Mouse (Mus musculus): ENCODE results near the gene Tubb2b. TPM values are rescaled to one million over a fixed set of nuclear protein-coding genes. Genes with fewer than 3 reads are reported as not detected.
"Not testable (repeated sequence)": the region's sequence is repeated elsewhere in the genome, so short reads cannot be mapped to it uniquely, and the experiment has no call there.

The Tubb2b gene
- polyA plus RNA-seq, 1 experiment from 2014 or later = 25.2 TPM

DNA sequence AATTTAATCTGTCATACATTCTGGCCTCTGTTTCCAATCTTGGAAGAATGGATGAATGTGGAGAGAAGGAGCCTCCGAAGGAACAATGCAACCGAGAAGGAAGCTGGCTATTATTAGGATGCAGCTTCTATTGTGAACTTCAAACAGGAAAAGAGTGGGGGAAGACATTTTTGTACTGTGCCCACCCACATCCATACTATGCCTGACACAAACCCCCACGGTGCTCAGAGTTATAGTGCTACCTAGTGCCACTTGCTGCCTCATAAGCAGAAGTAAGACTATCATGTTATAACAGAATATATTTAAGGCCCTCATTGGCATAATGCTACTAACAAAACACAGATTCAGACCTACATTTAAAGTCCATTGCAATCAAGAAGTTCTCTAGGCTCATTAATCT, 40.9 kb downstream of the Tubb2b start:
- Histone ChIP-seq H3K9me3 (replicated peaks; ENCODE audit: control insufficient read depth, low read length) (no peaks in the 10 kb centered on the region), H3K9ac (ENCODE audit: low read depth, low read length) (no peak overlapping the region), H3K27me3 (ENCODE audit: control insufficient read depth, insufficient read depth, low read length) (no peaks in the 10 kb centered on the region), H3K4me3 (ENCODE audit: low read depth, low read length) (no peak overlapping the region), H3K36me3 (ENCODE audit: control insufficient read depth, insufficient read depth, low read length) (no peaks in the 10 kb centered on the region), H3K4me1 (ENCODE audit: control insufficient read depth, insufficient read depth, low read length) (peaks cover 13% of the 10 kb centered on the region; the same call in 1 of the 2 replicates), H3K4me2 (no peak overlapping the region), H3K27ac (ENCODE audit: low read depth, low read length) (no peak overlapping the region)
- 53% methylated on average over 3 of the region's 3 CpGs for WGBS (ENCODE audit: insufficient replicate concordance)
- ATAC-seq (replicated peaks; ENCODE audit: insufficient number of reproducible peaks, low FRiP score, low TSS enrichment) = no peak

DNA sequence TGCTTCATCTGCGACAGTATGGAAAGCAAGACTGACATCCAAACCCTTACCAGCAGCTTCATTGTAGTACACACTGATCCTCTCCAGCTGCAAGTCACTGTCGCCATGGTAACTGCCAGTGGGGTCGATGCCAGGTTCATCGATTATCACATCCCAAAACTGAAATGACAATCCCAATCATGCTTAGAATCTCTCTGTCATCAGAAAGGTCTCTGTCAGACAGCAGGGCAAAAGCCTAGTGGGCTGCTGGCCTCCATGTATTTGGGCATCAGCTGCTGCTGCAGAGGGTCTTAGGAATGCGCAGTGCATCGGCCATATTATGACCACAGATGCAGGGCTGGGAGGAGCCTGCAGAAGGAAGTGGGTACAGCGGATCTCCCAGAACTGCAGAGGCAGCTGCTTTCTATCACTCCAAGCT, 41.4 kb downstream of the Tubb2b start:
- Histone ChIP-seq H3K9ac (ENCODE audit: low read depth, low read length) (no peak overlapping the region), H3K4me2 (no peak overlapping the region), H3K4me1 (ENCODE audit: control insufficient read depth, insufficient read depth, low read length) (peaks cover 13% of the 10 kb centered on the region; the same call in 1 of the 2 replicates), H3K4me3 (ENCODE audit: low read depth, low read length) (no peak overlapping the region), H3K9me3 (replicated peaks; ENCODE audit: control insufficient read depth, low read length) (no peaks in the 10 kb centered on the region), H3K36me3 (ENCODE audit: control insufficient read depth, insufficient read depth, low read length) (no peaks in the 10 kb centered on the region), H3K27ac (ENCODE audit: low read depth, low read length) (no peak overlapping the region), H3K27me3 (ENCODE audit: control insufficient read depth, insufficient read depth, low read length) (no peaks in the 10 kb centered on the region)
- ATAC-seq (replicated peaks; ENCODE audit: insufficient number of reproducible peaks, low FRiP score, low TSS enrichment) = no peak
- 65% methylated on average over 7 of the region's 7 CpGs for WGBS (ENCODE audit: insufficient replicate concordance)

DNA sequence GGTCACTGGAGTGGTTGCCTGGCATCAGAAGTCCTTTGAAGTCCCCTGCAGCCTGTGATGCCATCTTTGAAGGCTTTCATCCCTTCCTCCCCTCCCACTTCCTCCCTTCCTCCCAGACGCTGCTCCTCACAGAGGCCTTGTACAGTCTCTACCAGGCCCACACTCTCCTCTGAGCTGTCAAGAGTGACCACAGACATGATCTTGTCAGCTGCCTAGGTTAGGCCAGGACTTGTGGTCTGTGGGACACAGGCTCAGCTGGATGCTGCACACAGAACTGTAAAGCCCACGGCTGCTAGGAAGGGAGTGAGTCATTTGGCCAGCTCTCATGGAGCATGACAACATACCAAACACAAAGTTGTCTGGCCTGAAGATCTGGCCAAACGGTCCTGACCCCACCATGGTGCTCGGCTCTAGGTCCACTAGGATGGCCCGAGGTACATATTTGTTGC, 42.0 kb downstream of the Tubb2b start:
- not testable (repeated sequence) for H3K4me3 ChIP-seq (ENCODE audit: low read depth, low read length); H3K27me3 ChIP-seq (ENCODE audit: control insufficient read depth, insufficient read depth, low read length); H3K9me3 ChIP-seq (replicated peaks; ENCODE audit: control insufficient read depth, low read length); H3K4me2 ChIP-seq; H3K9ac ChIP-seq (ENCODE audit: low read depth, low read length); H3K27ac ChIP-seq (ENCODE audit: low read depth, low read length); H3K36me3 ChIP-seq (ENCODE audit: control insufficient read depth, insufficient read depth, low read length); ATAC-seq (replicated peaks; ENCODE audit: insufficient number of reproducible peaks, low FRiP score, low TSS enrichment)
- H3K4me1 ChIP-seq (ENCODE audit: control insufficient read depth, insufficient read depth, low read length) = peaks cover 13% of the 10 kb centered on the region; the same call in 1 of the 2 replicates
- WGBS (ENCODE audit: insufficient replicate concordance) = 55% methylated on average over 5 of the region's 5 CpGs

DNA sequence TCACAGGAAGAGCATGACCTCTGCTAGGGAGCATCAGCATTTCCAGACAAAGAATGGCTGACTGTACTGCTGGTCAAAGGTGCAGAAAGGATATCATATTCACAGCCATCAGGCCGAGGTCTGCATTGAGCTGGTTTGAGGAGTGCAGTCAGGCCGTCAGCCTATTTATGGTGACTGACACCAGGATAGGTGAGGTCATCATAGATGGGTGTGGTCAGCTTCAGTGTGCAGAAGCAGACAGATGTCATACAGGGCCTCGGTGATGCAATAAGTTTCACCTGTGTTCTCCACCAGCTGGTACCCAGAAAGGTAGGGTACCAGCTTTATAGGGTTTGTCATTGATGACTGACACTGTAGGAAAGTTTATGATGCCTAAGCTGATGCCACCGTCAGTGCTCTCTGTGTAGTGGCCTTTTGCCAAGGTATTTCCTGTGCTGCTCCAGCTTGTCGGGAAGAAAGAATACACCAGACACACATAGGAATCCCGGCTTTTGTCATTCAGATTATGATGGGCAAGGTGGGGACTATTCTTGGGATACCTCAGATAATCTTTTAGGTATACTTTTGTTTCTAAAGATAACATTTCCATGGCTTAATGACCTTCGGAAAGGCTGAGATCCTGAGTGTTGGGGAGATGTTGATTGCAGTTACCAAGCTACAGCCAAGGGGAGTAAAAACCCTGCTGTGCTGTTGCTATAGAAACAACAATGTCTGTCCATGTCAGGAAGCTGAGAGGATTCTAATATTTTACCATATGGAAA, 43.0 kb downstream of the Tubb2b start:
- WGBS (ENCODE audit: insufficient replicate concordance) = 39% methylated on average over 7 of the region's 7 CpGs

DNA sequence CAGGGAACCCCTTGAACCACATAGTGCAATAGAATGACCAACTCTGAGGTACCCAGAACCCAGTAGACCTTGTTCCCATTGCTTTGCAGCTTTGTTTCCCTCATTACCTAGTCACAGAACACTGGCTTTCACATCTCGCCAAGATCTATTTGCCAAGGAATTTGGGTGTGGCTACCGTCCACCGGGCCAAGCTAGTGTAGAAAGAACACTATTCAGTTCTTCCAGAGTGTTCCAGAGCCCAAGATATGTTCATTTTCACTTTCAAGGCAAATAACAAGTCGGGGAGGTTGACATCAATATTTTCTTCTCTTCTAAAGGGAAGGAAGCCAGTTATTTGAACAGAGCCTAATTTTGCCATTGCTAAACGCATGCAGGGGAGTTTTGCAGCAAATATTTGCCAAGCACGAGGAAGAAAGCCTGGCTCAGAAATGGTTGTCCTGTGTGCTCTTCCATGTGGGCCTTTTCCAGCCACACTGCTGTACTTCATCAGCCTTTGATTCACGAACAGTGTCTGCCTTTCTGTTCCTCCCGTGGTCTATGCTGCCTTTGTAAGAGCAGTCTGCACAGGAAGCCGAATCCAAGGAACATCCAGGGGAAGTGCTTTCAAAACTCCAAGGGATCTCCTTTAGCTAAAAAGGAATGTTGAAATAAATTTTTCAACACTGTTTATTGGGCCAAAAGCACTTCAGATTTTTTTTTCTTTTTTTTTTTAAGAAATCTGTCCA, 46.1 kb downstream of the Tubb2b start:
- Histone ChIP-seq H3K27me3 (ENCODE audit: control insufficient read depth, insufficient read depth, low read length) (no peaks in the 10 kb centered on the region), H3K9me3 (replicated peaks; ENCODE audit: control insufficient read depth, low read length) (no peaks in the 10 kb centered on the region), H3K4me2 (no peak overlapping the region), H3K36me3 (ENCODE audit: control insufficient read depth, insufficient read depth, low read length) (no peaks in the 10 kb centered on the region), H3K27ac (ENCODE audit: low read depth, low read length) (no peak overlapping the region), H3K4me3 (ENCODE audit: low read depth, low read length) (no peak overlapping the region), H3K9ac (ENCODE audit: low read depth, low read length) (no peak overlapping the region), H3K4me1 (ENCODE audit: control insufficient read depth, insufficient read depth, low read length) (peaks cover 11% of the 10 kb centered on the region; the same call in 1 of the 2 replicates)
- WGBS (ENCODE audit: insufficient replicate concordance) = 68% methylated on average over 9 of the region's 9 CpGs
- no peak for ATAC-seq (replicated peaks; ENCODE audit: insufficient number of reproducible peaks, low FRiP score, low TSS enrichment)

More for the DNA sequence above, 43.0 kb downstream of the Tubb2b start:
- no peaks in the 10 kb centered on the region for H3K36me3 ChIP-seq (ENCODE audit: control insufficient read depth, insufficient read depth, low read length)
- no peaks in the 10 kb centered on the region for H3K9me3 ChIP-seq (replicated peaks; ENCODE audit: control insufficient read depth, low read length)
- no peak overlapping the region for H3K4me3 ChIP-seq (ENCODE audit: low read depth, low read length)
- peaks cover 13% of the 10 kb centered on the region; the same call in 1 of the 2 replicates for H3K4me1 ChIP-seq (ENCODE audit: control insufficient read depth, insufficient read depth, low read length)
- H3K4me2 ChIP-seq = no peak overlapping the region
- ATAC-seq (replicated peaks; ENCODE audit: insufficient number of reproducible peaks, low FRiP score, low TSS enrichment) = no peak
- no peak overlapping the region for H3K27ac ChIP-seq (ENCODE audit: low read depth, low read length)
- H3K9ac ChIP-seq (ENCODE audit: low read depth, low read length) = no peak overlapping the region
- H3K27me3 ChIP-seq (ENCODE audit: control insufficient read depth, insufficient read depth, low read length) = no peaks in the 10 kb centered on the region

DNA sequence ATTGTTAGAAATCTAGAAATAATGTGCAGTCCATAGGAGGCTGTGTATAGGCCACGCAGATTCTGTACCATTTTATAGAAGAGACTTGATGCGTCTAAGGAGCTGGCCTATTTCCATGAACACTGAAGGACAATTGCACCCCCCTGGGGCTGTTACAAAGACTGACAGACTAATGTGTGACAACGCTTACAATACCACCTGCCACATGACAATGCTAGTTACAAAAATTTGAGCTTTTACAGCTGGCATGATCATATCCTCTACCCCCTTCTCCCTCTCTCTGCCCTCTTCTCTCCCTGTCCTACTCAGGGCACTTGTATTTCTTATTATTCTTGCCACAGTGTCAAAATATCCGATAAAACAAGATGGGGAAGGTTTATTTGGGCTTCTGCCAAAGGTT, 48.3 kb downstream of the Tubb2b start:
- H3K9me3 ChIP-seq (replicated peaks; ENCODE audit: control insufficient read depth, low read length) = no peaks in the 10 kb centered on the region
- H3K4me1 ChIP-seq (ENCODE audit: control insufficient read depth, insufficient read depth, low read length) = peaks cover 7% of the 10 kb centered on the region
- 87% methylated on average over 4 of the region's 4 CpGs for WGBS (ENCODE audit: insufficient replicate concordance)
- no peaks in the 10 kb centered on the region for H3K36me3 ChIP-seq (ENCODE audit: control insufficient read depth, insufficient read depth, low read length)
- no peak overlapping the region for H3K4me3 ChIP-seq (ENCODE audit: low read depth, low read length)
- no peak overlapping the region for H3K4me2 ChIP-seq
- no peak overlapping the region for H3K27ac ChIP-seq (ENCODE audit: low read depth, low read length)
- ATAC-seq (replicated peaks; ENCODE audit: insufficient number of reproducible peaks, low FRiP score, low TSS enrichment) = no peak
- H3K27me3 ChIP-seq (ENCODE audit: control insufficient read depth, insufficient read depth, low read length) = no peaks in the 10 kb centered on the region
- H3K9ac ChIP-seq (ENCODE audit: low read depth, low read length) = no peak overlapping the region

DNA sequence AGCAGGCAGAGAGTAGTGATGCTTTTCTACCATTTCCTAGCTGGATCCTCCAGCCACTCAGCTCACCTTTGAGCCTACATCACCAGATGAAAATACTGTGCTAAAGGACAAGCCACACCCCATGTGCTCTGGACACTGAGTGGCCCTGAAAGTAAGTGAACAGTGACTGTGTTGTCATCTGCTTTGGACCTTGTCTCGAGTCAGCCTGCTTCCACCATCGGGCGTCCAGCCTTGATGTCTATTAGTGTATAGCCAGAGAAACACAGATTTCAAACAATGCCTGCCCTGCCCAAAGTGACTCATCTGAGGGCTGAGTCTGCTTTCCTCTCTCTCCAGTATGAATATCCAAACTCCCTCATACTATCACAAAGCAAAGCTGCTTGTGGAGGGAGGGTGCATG, 50.5 kb downstream of the Tubb2b start:
- Histone ChIP-seq H3K4me3 (ENCODE audit: low read depth, low read length) (no peak overlapping the region), H3K27me3 (ENCODE audit: control insufficient read depth, insufficient read depth, low read length) (no peaks in the 10 kb centered on the region), H3K4me2 (no peak overlapping the region), H3K9me3 (replicated peaks; ENCODE audit: control insufficient read depth, low read length) (no peaks in the 10 kb centered on the region), H3K4me1 (ENCODE audit: control insufficient read depth, insufficient read depth, low read length) (peaks cover 9% of the 10 kb centered on the region), H3K9ac (ENCODE audit: low read depth, low read length) (no peak overlapping the region), H3K36me3 (ENCODE audit: control insufficient read depth, insufficient read depth, low read length) (no peaks in the 10 kb centered on the region), H3K27ac (ENCODE audit: low read depth, low read length) (no peak overlapping the region)
- ATAC-seq (replicated peaks; ENCODE audit: insufficient number of reproducible peaks, low FRiP score, low TSS enrichment) = no peak
- WGBS (ENCODE audit: insufficient replicate concordance) = 85% methylated on average over 3 of the region's 3 CpGs

DNA sequence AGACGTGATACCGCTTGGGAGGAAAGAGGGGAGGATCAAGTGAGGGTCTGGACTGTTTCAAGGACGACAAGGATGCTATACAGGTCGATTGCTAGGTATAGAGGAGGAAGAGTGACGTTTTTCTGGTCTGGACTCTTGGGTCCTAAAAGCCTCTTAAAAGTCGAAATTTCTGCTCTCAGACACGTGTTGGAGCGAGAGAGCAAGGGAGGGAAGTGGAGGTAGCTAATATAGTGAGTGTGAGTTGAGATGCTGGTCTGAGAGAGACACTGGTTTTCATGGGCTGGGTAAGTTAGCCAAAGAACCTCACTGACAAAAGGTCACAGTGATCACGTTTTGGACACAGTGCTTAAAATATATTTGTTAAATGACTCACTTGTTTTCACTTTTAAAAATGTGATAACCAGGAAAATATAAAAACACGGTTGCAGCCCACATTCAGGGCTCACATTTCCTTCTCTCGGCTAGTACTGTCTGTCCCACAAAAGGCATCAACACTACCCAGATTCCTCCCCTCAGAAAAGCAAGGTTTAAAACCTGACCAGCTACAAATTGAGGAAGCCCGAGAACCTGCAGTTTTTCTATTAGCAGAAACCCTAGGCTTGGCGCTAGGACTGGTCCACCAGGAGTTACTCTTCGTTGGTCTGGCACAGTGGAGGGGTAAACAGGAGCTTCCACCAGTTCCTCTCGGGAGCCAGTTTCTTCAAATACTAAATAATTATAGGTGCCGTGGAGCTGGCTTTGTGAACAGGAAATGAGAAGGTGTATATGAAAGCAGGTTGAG, 51.6 kb downstream of the Tubb2b start:
- Histone ChIP-seq H3K4me2 (peak overlapping the region; percentile 96), H3K9me3 (replicated peaks; ENCODE audit: control insufficient read depth, low read length) (no peaks in the 10 kb centered on the region), H3K4me3 (ENCODE audit: low read depth, low read length) (peak overlapping the region; percentile 59), H3K27ac (ENCODE audit: low read depth, low read length) (no peak overlapping the region), H3K4me1 (ENCODE audit: control insufficient read depth, insufficient read depth, low read length) (peaks cover 9% of the 10 kb centered on the region), H3K36me3 (ENCODE audit: control insufficient read depth, insufficient read depth, low read length) (no peaks in the 10 kb centered on the region), H3K9ac (ENCODE audit: low read depth, low read length) (peak overlapping the region; percentile 81), H3K27me3 (ENCODE audit: control insufficient read depth, insufficient read depth, low read length) (no peaks in the 10 kb centered on the region)
- WGBS (ENCODE audit: insufficient replicate concordance) = 38% methylated on average over 16 of the region's 16 CpGs
- no peak for ATAC-seq (replicated peaks; ENCODE audit: insufficient number of reproducible peaks, low FRiP score, low TSS enrichment)
